Mouse (Mus musculus) c-Kit-positive CD71-positive TER-119-negative erythroid progenitor cells, embryonic 14.5 days (primary cell): ENCODE data around the gene Lsm7.
"Not testable (repeated sequence)": the region's sequence is repeated elsewhere in the genome, so short reads cannot be mapped to it uniquely, and the experiment has no call there.

Experiments used
- DNase-seq: peaks from one replicate; pipeline ENCODE4 v3.0.0-alpha.2; 2013; ENCODE audit warnings: low read depth

Lsm7 gene

DNA sequence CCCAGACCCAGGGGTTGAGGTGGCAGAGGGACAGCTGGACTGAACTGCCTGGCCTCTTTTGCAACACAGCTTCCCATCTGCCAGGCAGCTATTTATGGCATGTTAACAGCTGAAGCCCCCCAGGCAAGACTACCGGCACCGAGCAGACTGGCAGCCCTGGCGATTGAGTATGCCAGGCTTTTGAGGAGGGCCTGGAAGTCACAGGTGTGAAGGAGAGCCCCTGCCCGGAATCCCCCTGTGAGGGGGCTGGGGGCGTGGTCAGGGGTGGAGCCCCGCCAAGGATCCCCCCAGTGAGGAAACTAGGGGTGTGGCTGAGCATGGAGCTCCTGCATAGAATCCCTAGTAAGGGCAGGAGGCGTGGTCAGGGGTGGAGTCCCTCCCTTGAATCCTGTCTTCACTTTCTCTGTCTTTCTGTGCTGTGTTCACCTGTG, 18.0 kb downstream of the Lsm7 start:
- no peak for DNase-seq

- no peak for DNase-seq
Observed at GRCm38 (mm10) chr10:80835617-80836016, 19.4 kb downstream of the Lsm7 start.

DNA sequence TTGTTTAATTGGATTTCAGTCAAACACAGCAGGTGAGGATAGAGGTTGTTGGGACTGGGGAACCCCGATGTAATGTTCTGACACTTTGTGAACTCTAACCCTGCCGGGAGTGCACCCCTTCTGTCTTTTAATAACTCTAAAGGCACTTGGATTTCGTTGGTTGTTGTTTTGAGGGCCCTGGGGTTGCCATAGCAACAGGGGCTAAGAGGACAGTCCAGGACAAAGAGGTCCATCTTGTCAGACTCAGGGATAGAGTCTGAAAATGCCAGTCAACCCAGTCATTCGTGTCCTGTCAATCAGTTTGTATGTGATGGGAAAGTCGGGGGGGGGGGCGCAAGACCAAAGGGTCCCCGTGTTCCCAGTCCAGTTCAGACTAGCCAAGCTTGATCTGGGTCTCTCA, 22.2 kb downstream of the Lsm7 start:
- DNase-seq: no peak

DNA sequence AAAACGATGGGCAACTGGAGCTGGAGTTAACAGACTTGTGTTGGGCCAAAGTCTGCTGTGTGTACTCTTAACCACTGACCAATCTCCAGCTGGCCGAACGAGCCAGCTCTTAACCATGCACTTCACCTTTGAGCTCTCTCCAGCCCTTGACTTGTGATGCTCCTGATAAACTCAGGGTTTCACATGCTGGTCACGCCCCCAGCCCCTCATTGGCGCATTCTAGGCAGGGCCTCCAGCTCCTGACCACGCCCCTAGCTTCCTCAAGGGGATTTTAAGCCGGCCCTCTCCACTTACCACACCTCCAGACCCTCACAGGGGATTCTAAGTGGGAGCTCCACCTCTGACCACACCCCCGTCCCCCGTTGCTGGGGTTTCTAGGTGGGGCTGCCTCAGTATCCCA, 23.9 kb downstream of the Lsm7 start:
- peak; percentile 85 for DNase-seq

- no peak for DNase-seq
Observed at GRCm38 (mm10) chr10:80829359-80830278, 25.4 kb downstream of the Lsm7 start.

GRCm38 (mm10) chr10:80828587-80828986, 26.4 kb downstream of the Lsm7 start:
- not testable (repeated sequence) for DNase-seq

DNA sequence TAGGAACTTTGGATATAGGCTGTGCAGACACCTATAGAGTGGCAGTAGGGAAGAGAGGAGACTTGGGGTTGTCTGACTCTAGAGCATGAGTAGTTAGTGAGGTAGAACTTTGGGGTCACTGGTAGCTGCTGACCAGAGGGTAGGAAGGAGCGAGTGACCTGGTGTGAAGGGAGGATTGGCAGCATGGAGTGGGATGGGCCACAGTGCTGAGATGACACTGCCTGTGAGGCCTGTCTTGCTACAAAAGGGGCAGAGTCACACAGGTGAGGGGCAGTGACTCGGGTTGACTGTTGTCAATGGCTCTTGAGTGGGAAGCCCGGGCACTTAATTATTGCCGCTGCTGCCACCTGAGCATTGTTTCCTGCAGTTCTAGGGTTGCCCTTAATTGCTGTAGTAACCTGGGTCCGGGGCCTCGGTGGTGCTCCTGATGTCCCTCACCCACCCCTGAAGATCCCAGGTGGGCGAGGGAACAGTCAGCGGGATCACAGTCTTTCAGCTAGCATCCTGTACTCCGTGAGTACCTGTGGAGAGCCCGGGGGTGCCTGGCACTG, 27.1 kb downstream of the Lsm7 start:
- no peak for DNase-seq

DNA sequence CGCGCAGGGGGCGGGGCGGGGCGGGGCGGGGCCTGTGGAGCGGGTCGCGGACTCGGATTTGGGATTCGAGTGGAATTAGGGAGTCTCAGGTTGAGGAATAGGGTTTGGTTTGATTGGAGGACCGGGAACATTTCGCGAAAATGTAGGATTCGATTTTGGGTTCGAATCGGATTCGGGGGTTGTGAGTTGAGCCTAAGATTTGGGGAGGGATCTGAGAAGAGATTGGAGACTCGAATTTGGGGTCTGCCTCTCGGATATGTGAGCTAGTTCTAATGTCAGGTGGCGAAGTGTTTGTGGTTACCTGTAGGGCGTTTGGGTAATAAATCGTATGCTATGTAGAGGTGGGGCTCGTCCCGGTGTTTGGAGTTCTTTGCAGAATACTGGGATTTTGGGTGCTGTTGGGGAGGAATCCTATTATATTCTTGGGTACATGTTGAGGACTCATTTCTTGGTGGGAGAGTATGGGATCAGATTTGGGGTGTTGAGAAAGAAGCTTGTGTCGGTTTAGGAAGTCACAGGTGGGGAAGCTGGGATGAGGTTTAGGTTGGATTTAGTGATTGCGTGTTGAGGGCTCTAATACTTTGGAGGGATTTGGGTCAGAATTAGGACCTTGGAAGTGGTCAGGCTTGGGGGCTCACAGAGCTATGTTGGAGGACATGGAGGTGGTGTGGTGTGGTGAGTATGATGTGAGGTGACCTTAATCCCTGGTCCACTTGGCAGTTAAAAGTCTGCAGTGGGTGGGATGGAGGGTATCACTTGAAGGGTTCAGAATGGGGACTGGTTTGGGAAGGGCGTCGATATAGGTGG, 27.7 kb downstream of the Lsm7 start:
- no peak for DNase-seq

GRCm38 (mm10) chr10:80826151-80827062, 28.6 kb downstream of the Lsm7 start, which contains the start of gene Oaz1:
Gene Oaz1, plus strand, starts transcription at chr10:80826656.
- DNase-seq: peak; percentile 100

GRCm38 (mm10) chr10:80824827-80825226, 30.2 kb downstream of the Lsm7 start:
- DNase-seq: no peak

GRCm38 (mm10) chr10:80823847-80824643, 31.0 kb downstream of the Lsm7 start:
- DNase-seq: no peak

- DNase-seq: no peak
Observed at GRCm38 (mm10) chr10:80823316-80823715, 31.7 kb downstream of the Lsm7 start.

GRCm38 (mm10) chr10:80822528-80822927, 32.5 kb downstream of the Lsm7 start:
- no peak for DNase-seq

DNA sequence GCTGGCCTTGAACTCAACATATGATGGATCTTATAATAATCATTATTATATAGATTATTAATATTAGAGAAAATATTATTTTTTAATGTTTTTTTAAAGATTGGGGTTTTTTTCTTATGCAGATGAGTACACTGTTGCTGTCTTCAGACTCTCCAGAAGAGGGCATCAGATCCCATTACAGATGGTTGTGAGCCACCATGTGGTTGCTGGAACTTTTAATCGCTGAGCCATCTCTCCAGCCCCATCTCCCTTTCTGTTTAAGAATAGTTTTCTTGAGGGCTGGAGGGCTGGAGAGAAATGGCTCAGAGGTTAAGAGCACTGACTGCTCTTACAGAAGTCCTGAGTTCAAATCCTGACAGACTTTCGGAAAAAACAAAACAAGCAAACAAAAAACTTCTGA, 33.0 kb downstream of the Lsm7 start:
- DNase-seq: no peak

DNA sequence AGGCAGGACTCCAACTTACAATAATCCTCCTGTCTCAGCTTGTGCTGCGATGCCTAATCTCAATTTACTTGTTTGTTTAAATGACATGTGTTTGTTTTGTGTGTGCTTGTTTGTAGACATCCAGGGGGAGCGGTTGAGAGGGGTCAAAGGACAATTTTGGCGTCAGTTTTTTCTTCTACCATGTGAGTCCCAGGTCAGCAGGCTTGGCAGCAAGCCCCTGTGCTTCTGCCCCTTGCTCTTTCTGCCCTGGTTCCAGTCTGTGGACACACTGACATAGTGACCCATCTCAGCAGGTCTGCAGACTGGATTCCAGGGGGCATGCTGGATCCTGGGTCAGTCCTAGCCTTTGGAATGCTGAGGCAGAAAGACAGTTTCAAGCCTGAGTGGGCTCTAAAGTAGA, 35.6 kb downstream of the Lsm7 start:
- DNase-seq: no peak

GRCm38 (mm10) chr10:80818599-80819281, 36.3 kb downstream of the Lsm7 start:
- peak; percentile 81 for DNase-seq

GRCm38 (mm10) chr10:80817955-80818354, 37.1 kb downstream of the Lsm7 start:
- DNase-seq: not testable (repeated sequence)

DNA sequence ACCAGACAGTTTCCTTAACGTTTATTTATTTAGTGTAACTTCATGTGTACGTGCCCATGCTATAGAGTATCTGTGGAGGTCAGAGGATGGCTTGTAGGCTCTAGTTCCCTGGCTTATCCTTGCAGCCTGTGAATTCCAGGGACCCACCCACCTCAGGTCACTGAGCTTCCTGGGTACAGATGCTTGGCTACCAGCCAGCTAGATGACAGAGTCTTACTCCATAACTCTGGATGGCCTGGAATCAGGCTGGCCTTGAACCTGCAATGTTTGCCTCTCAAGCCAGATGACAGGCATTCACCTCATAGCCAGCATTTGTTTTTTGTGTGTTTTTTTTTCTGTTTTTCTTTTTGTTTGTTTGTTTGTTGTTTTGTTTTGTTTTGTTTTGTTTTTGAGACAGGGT, 37.8 kb downstream of the Lsm7 start:
- no peak for DNase-seq

DNA sequence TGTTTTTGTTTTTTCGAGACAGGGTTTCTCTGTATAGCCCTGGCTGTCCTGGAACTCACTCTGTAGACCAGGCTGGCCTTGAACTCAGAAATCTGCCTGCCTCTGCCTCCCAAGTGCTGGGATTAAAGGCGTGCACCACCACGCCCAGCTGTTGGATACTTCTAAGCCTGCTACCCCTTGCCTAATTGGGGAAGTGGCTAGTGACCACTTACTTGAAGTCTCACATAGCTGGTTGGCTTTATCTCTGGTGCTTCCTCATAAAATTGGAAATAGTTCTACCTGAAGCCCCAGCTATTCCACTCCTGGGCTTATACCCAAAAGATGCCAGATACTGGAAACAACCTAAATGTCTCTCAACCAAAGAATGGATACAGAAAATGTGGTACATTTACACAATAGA, 38.7 kb downstream of the Lsm7 start:
- not testable (repeated sequence) for DNase-seq

DNA sequence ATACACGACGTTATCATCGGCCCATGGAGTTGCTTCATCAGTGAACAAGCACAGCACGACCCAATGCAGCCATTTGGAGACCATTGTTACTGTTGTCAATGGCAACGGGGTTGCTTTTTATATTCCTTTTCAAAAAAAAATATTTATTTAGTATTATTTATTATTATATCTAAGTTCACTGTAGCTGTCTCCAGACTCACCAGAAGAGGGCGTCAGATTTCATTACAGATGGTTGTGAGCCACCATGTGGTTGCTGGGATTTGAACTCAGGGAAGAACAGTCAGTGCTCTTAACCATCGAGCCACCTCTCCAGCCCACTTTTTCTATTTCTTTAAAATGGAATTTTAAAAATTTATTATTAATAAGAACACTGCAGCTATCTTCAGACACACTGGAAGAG, 40.2 kb downstream of the Lsm7 start:
- DNase-seq: no peak
